Mouse (Mus musculus): Measurements from ENCODE around the gene Oma1. TPM values are rescaled to one million over a fixed set of nuclear protein-coding genes. Genes with fewer than 3 reads are reported as not detected.

Gene Oma1
- polyA plus RNA-seq, 1 experiment from 2014 or later, result 18.6 TPM

DNA sequence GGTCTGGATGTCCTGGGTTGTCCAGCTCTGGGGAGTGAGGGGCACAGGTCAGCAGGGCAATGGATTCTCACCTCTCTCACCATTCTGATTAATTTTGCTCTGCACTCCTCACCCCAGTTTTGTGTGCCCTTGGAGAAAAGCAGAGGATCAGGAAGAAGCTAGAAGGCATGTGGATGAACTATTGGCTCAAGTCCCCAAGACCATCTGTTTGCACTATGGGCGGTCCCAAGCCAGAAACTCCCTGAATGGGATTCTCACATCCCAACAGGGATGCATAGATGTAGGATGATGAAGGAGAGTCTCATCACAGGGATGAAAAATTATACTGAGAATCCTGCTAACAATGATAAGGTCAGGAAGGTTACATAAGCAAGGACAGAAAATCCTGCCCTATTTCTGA lies 9.8 kb upstream of the Oma1 start:
- Histone ChIP-seq H3K27me3 (replicated peaks; ENCODE audit: control insufficient read depth, insufficient read depth, low read length) (no peaks in the 10 kb centered on the region), H3K4me2 (ENCODE audit: low read depth, low read length) (no peak overlapping the region), H3K9me3 (ENCODE audit: control insufficient read depth, low read length) (no peaks in the 10 kb centered on the region), H3K4me3 (ENCODE audit: low read depth, low read length) (no peak overlapping the region), H3K27ac (replicated peaks; ENCODE audit: low read depth, low read length) (no peak overlapping the region), H3K36me3 (ENCODE audit: control insufficient read depth, insufficient read depth, low read length) (no peaks in the 10 kb centered on the region), H3K4me1 (ENCODE audit: control insufficient read depth, insufficient read depth, low read length) (no peaks in the 10 kb centered on the region), H3K9ac (ENCODE audit: low read depth, low read length) (no peak overlapping the region)
- DNase-seq (ENCODE audit: low spot score) (no peak), ATAC-seq (ENCODE audit: low read depth) (no peak)
- 83% methylated on average over 1 of the region's 1 CpGs for WGBS

DNA sequence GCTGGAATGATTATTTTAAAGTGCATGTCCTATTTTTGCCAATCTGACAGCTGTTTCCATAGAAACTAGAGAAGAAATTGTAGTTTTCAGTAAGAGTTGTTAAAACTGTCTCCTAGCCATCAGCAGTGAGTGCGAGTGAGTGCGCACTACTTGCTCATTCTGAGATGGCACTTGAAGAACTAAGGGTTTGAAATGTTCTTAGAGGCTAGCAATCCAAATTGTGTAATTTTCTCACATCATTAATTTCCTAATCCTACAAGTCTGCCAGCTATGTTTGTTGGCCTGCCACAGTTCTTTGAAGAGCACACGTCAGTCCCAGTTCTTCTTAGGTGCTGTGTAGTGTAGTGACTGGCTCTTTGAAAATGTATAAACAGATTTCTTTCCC lies 906 bp downstream of the Oma1 start:
- no peak for ATAC-seq (ENCODE audit: low read depth)
- Histone ChIP-seq H3K4me3 (ENCODE audit: low read depth, low read length) (peak overlapping the region; percentile 69), H3K27ac (replicated peaks; ENCODE audit: low read depth, low read length) (peak overlapping the region; percentile 97), H3K9me3 (ENCODE audit: control insufficient read depth, low read length) (no peaks in the 10 kb centered on the region), H3K4me2 (ENCODE audit: low read depth, low read length) (peak overlapping the region; percentile 55), H3K4me1 (ENCODE audit: control insufficient read depth, insufficient read depth, low read length) (peaks cover 4% of the 10 kb centered on the region), H3K36me3 (ENCODE audit: control insufficient read depth, insufficient read depth, low read length) (no peaks in the 10 kb centered on the region), H3K9ac (ENCODE audit: low read depth, low read length) (peak overlapping the region; percentile 84; the same call in 1 of the 2 replicates), H3K27me3 (replicated peaks; ENCODE audit: control insufficient read depth, insufficient read depth, low read length) (no peaks in the 10 kb centered on the region)
- 42% methylated on average over 3 of the region's 3 CpGs for WGBS
- DNase-seq (ENCODE audit: low spot score), result peak; percentile 7

DNA sequence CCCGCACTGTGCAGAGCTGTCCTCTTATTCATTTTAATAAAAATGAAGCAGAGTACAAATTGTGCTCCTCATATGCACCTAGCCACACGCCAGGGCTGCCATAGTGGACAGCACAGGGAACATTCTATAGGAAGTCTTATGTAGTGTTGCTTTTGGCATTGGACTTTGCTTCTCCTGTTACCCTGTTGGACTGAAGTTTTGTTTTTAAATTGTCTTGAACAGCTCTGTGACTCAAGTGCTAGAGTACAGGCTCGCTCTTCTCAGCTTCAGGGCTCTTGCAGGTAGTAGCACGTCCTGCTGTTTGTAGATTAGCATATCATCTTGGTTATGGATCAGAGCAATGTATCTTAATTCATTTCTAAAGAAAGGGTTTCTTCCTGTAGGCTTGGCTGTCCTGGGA lies 2.2 kb downstream of the Oma1 start:
- Histone ChIP-seq H3K36me3 (ENCODE audit: control insufficient read depth, insufficient read depth, low read length) (no peaks in the 10 kb centered on the region), H3K9ac (ENCODE audit: low read depth, low read length) (no peak overlapping the region), H3K4me2 (ENCODE audit: low read depth, low read length) (no peak overlapping the region), H3K4me3 (ENCODE audit: low read depth, low read length) (no peak overlapping the region), H3K9me3 (ENCODE audit: control insufficient read depth, low read length) (no peaks in the 10 kb centered on the region), H3K27me3 (replicated peaks; ENCODE audit: control insufficient read depth, insufficient read depth, low read length) (no peaks in the 10 kb centered on the region), H3K27ac (replicated peaks; ENCODE audit: low read depth, low read length) (no peak overlapping the region), H3K4me1 (ENCODE audit: control insufficient read depth, insufficient read depth, low read length) (peaks cover 4% of the 10 kb centered on the region)
- peak; percentile 20 for DNase-seq (ENCODE audit: low spot score)
- no peak for ATAC-seq (ENCODE audit: low read depth)
- whole genome bisulfite sequencing, result 75% methylated on average over 4 of the region's 4 CpGs

GRCm38 (mm10) chr4:103321461-103321860 lies 7.8 kb downstream of the Oma1 start:
- H3K27ac ChIP-seq (replicated peaks; ENCODE audit: low read depth, low read length), result no peak overlapping the region
- no peaks in the 10 kb centered on the region for H3K27me3 ChIP-seq (replicated peaks; ENCODE audit: control insufficient read depth, insufficient read depth, low read length)
- H3K4me3 ChIP-seq (ENCODE audit: low read depth, low read length), result no peak overlapping the region
- ATAC-seq (ENCODE audit: low read depth) (no peak), DNase-seq (ENCODE audit: low spot score) (no peak)
- no peak overlapping the region for H3K9ac ChIP-seq (ENCODE audit: low read depth, low read length)
- no peak overlapping the region for H3K4me2 ChIP-seq (ENCODE audit: low read depth, low read length)
- H3K36me3 ChIP-seq (ENCODE audit: control insufficient read depth, insufficient read depth, low read length), result no peaks in the 10 kb centered on the region
- 77% methylated on average over 6 of the region's 6 CpGs for WGBS
- H3K4me1 ChIP-seq (ENCODE audit: control insufficient read depth, insufficient read depth, low read length), result no peaks in the 10 kb centered on the region
- no peaks in the 10 kb centered on the region for H3K9me3 ChIP-seq (ENCODE audit: control insufficient read depth, low read length)

DNA sequence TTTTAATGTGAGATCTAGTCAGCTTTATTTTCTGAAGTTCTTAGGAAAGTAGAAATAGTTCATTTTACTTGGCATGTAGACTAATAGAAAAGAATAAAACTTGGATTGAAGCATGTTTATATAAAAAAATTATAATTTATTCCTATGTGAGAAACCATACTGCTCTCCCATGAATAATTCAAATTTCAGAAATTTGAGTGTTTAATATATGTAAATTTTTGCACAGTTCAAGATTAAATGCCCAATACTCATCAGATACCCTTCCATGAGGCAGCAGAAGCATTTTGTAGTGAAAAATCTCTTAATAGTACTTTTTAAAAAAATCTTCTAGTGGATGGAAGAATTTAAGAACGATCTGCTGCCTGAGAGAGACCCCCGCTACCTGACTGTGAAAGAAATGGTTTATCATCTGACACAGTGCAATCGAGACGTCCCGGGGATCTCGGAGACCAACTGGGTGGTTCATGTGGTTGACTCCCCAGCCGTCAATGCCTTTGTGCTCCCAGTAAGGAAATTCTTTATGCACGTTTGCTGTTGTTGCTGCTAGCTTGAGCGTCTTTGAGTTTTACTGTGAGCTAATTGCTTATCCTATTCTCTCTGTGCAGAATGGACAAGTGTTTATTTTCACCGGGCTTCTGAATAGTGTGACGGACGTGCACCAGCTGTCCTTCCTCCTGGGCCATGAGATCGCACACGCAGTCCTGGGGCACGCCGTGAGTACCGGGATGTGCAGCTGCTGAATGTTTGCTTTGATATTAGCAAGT lies 11.3 kb downstream of the Oma1 start:
- 54% methylated on average over 17 of the region's 17 CpGs for WGBS
- H3K4me3 ChIP-seq (ENCODE audit: low read depth, low read length), result no peak overlapping the region
- H3K27ac ChIP-seq (replicated peaks; ENCODE audit: low read depth, low read length), result no peak overlapping the region
- no peak overlapping the region for H3K9ac ChIP-seq (ENCODE audit: low read depth, low read length)
- ATAC-seq (ENCODE audit: low read depth) (peak; percentile 62; the same call in 1 of the 2 replicates), DNase-seq (ENCODE audit: low spot score) (peak; percentile 44)
- no peaks in the 10 kb centered on the region for H3K36me3 ChIP-seq (ENCODE audit: control insufficient read depth, insufficient read depth, low read length)
- peak overlapping the region; percentile 4; the same call in 1 of the 2 replicates for H3K4me2 ChIP-seq (ENCODE audit: low read depth, low read length)
- no peaks in the 10 kb centered on the region for H3K4me1 ChIP-seq (ENCODE audit: control insufficient read depth, insufficient read depth, low read length)
- H3K27me3 ChIP-seq (replicated peaks; ENCODE audit: control insufficient read depth, insufficient read depth, low read length), result no peaks in the 10 kb centered on the region
- H3K9me3 ChIP-seq (ENCODE audit: control insufficient read depth, low read length), result no peaks in the 10 kb centered on the region

GRCm38 (mm10) chr4:103326994-103327393 lies 13.4 kb downstream of the Oma1 start:
- H3K4me2 ChIP-seq (ENCODE audit: low read depth, low read length), result no peak overlapping the region
- no peaks in the 10 kb centered on the region for H3K4me1 ChIP-seq (ENCODE audit: control insufficient read depth, insufficient read depth, low read length)
- H3K36me3 ChIP-seq (ENCODE audit: control insufficient read depth, insufficient read depth, low read length), result peaks cover 7% of the 10 kb centered on the region
- DNase-seq (ENCODE audit: low spot score) (no peak), ATAC-seq (ENCODE audit: low read depth) (no peak)
- no peak overlapping the region for H3K4me3 ChIP-seq (ENCODE audit: low read depth, low read length)
- no peaks in the 10 kb centered on the region for H3K9me3 ChIP-seq (ENCODE audit: control insufficient read depth, low read length)
- H3K27me3 ChIP-seq (replicated peaks; ENCODE audit: control insufficient read depth, insufficient read depth, low read length), result no peaks in the 10 kb centered on the region
- 66% methylated on average over 3 of the region's 3 CpGs for WGBS
- H3K27ac ChIP-seq (replicated peaks; ENCODE audit: low read depth, low read length), result no peak overlapping the region
- H3K9ac ChIP-seq (ENCODE audit: low read depth, low read length), result no peak overlapping the region

GRCm38 (mm10) chr4:103329348-103329747 lies 15.7 kb downstream of the Oma1 start:
- no peak overlapping the region for H3K9ac ChIP-seq (ENCODE audit: low read depth, low read length)
- H3K36me3 ChIP-seq (ENCODE audit: control insufficient read depth, insufficient read depth, low read length), result peaks cover 17% of the 10 kb centered on the region
- DNase-seq (ENCODE audit: low spot score), result no peak
- ATAC-seq (ENCODE audit: low read depth), result no peak
- no peak overlapping the region for H3K4me3 ChIP-seq (ENCODE audit: low read depth, low read length)
- 73% methylated on average over 6 of the region's 6 CpGs for WGBS
- H3K9me3 ChIP-seq (ENCODE audit: control insufficient read depth, low read length), result no peaks in the 10 kb centered on the region
- no peak overlapping the region for H3K27ac ChIP-seq (replicated peaks; ENCODE audit: low read depth, low read length)
- no peaks in the 10 kb centered on the region for H3K4me1 ChIP-seq (ENCODE audit: control insufficient read depth, insufficient read depth, low read length)
- H3K27me3 ChIP-seq (replicated peaks; ENCODE audit: control insufficient read depth, insufficient read depth, low read length), result no peaks in the 10 kb centered on the region
- H3K4me2 ChIP-seq (ENCODE audit: low read depth, low read length), result no peak overlapping the region

GRCm38 (mm10) chr4:103335134-103335533 lies 21.5 kb downstream of the Oma1 start:
- ATAC-seq (ENCODE audit: low read depth), result no peak
- no peak overlapping the region for H3K9ac ChIP-seq (ENCODE audit: low read depth, low read length)
- no peaks in the 10 kb centered on the region for H3K27me3 ChIP-seq (replicated peaks; ENCODE audit: control insufficient read depth, insufficient read depth, low read length)
- 75% methylated on average over 5 of the region's 5 CpGs for WGBS
- DNase-seq (ENCODE audit: low spot score), result no peak
- H3K9me3 ChIP-seq (ENCODE audit: control insufficient read depth, low read length), result no peaks in the 10 kb centered on the region
- H3K27ac ChIP-seq (replicated peaks; ENCODE audit: low read depth, low read length), result no peak overlapping the region
- H3K36me3 ChIP-seq (ENCODE audit: control insufficient read depth, insufficient read depth, low read length), result peaks cover 17% of the 10 kb centered on the region
- no peaks in the 10 kb centered on the region for H3K4me1 ChIP-seq (ENCODE audit: control insufficient read depth, insufficient read depth, low read length)
- H3K4me3 ChIP-seq (ENCODE audit: low read depth, low read length), result no peak overlapping the region
- no peak overlapping the region for H3K4me2 ChIP-seq (ENCODE audit: low read depth, low read length)

- no peak overlapping the region for H3K27ac ChIP-seq (replicated peaks; ENCODE audit: low read depth, low read length)
- no peaks in the 10 kb centered on the region for H3K27me3 ChIP-seq (replicated peaks; ENCODE audit: control insufficient read depth, insufficient read depth, low read length)
- ATAC-seq (ENCODE audit: low read depth) (no peak), DNase-seq (ENCODE audit: low spot score) (no peak)
- WGBS, result 39% methylated on average over 1 of the region's 1 CpGs
- H3K9ac ChIP-seq (ENCODE audit: low read depth, low read length), result no peak overlapping the region
- no peaks in the 10 kb centered on the region for H3K9me3 ChIP-seq (ENCODE audit: control insufficient read depth, low read length)
- H3K4me3 ChIP-seq (ENCODE audit: low read depth, low read length), result no peak overlapping the region
- H3K4me1 ChIP-seq (ENCODE audit: control insufficient read depth, insufficient read depth, low read length), result no peaks in the 10 kb centered on the region
- H3K36me3 ChIP-seq (ENCODE audit: control insufficient read depth, insufficient read depth, low read length), result no peaks in the 10 kb centered on the region
- no peak overlapping the region for H3K4me2 ChIP-seq (ENCODE audit: low read depth, low read length)
Measured at GRCm38 (mm10) chr4:103340726-103341125, 27.1 kb downstream of the Oma1 start.

Measured in embryonic facial prominence, embryonic 14.5 days (tissue).